Mouse (Mus musculus) hindbrain, embryonic 11.5 days (tissue): ENCODE measurements at regions not wholly inside any gene's neighbourhood (a gene's known extent, or its start where the extent isn't known, plus 50 kb on each side); places are given as distances from the start of the nearest gene placed in this dataset.
"Not testable (repeated sequence)": the region's sequence is repeated elsewhere in the genome, so short reads cannot be mapped to it uniquely, and the experiment has no call there.

Experiments
- ATAC-seq: fragments of 200-750 bp; cut with Nextera tagmentation; 2 replicates; pipeline ENCODE4 v1.8.0; 2017; ENCODE audit warnings: mild to moderate bottlenecking, moderate TSS enrichment, moderate library complexity; ENCODE audit not compliant: low FRiP score
- DNase-seq: peaks from one replicate; pipeline ENCODE4 v3.0.0-alpha.2; 2015; ENCODE audit warnings: low spot score
- H3K27ac ChIP-seq: fragments of 300-500 bp; sonication (generic); 2 replicates; pipeline ENCODE4 v1.5.1; 2014; ENCODE audit warnings: mild to moderate bottlenecking, low read depth, low read length
- H3K27me3 ChIP-seq: fragments of 300-500 bp; sonication (generic); 2 replicates; pipeline ENCODE4 v1.6.1; 2014; ENCODE audit warnings: mild to moderate bottlenecking, low read length, moderate library complexity, mixed read lengths; ENCODE audit not compliant: control insufficient read depth, insufficient read depth
- H3K36me3 ChIP-seq: fragments of 300-500 bp; sonication (generic); 2 replicates; pipeline ENCODE4 v1.6.1; 2014; ENCODE audit warnings: mild to moderate bottlenecking, low read length, moderate library complexity, mixed read lengths; ENCODE audit not compliant: control insufficient read depth, insufficient read depth
- H3K4me1 ChIP-seq: fragments of 300-500 bp; sonication (generic); replicated peaks from 2 replicates; pipeline ENCODE4 v1.6.1; 2014; ENCODE audit warnings: low read length, mixed read lengths; ENCODE audit not compliant: control insufficient read depth, insufficient read depth
- H3K4me2 ChIP-seq: fragments of 300-500 bp; sonication (generic); replicated peaks from 2 replicates; pipeline ENCODE4 v1.6.1; 2014; ENCODE audit warnings: mild to moderate bottlenecking, low read depth, low read length
- H3K4me3 ChIP-seq: fragments of 300-500 bp; sonication (generic); 2 replicates; pipeline ENCODE4 v1.5.1; 2014; ENCODE audit warnings: low read depth, low read length
- H3K9ac ChIP-seq: fragments of 300-500 bp; sonication (generic); 2 replicates; pipeline ENCODE4 v1.6.1; 2014; ENCODE audit warnings: low read depth, low read length
- H3K9me3 ChIP-seq: fragments of 300-500 bp; sonication (generic); 2 replicates; pipeline ENCODE4 v1.6.1; 2016; ENCODE audit warnings: low read length; ENCODE audit not compliant: control insufficient read depth
- WGBS: fragments of 180-500 bp; shearing (Covaris S2); extraction: QIAGEN DNeasy Blood & Tissue Kit; methylation state at CpG from one replicate; pipeline ENCODE4 v1.1.7; 2014; 5-methylcytosine and 5-hydroxymethylcytosine counted together

DNA sequence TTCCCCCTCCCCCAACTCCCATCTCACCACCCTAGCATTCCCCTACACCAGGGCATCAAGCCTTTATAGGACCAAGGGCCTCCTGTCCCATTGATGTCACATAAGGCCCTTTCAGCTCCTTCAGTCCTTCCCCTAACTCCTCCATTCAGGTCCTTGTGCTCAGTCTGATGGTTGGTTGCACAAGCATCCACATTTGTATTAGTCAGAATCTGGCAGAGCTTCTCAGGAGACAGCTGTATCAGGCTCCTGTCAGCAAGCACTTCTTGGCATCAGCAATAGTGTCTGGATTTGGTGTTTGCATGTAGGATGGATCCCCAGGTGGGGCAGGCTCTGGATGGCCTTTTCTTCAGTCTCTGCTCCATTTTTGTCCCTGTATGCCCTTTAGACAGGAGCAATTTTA lies 237.4 kb upstream of the Slc39a10 start:
- H3K9me3 ChIP-seq, H3K9ac ChIP-seq, ATAC-seq, H3K4me1 ChIP-seq, DNase-seq, H3K27me3 ChIP-seq, H3K36me3 ChIP-seq, H3K4me3 ChIP-seq, H3K27ac ChIP-seq, H3K4me2 ChIP-seq: not testable (repeated sequence)

DNA sequence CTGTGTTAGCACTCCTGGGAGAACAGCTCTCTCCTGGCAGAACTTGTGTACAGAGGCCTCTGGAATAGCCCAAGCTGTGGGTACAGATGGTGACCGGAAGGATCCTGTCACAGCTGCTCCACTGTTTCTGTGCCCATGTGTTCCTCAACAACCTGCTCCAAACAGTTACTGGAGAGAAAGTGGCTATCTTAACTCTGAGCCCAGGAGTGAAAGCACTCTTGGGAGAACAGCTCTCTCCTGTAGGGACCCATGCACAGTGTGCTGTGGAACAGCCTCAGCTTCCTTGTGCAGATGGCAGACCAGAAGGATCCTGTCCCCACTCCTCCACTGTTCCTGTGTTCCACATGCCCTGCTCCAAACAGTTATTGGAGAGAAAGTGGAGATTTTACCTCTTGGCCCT lies 227.0 kb upstream of the Slc39a10 start:
- no peaks in the 10 kb centered on the region for H3K27me3 ChIP-seq
- WGBS: 100% methylated on average over 1 of the region's 1 CpGs
- no peak overlapping the region for H3K4me3 ChIP-seq
- no peak overlapping the region for H3K4me2 ChIP-seq
- H3K4me1 ChIP-seq: no peaks in the 10 kb centered on the region
- no peaks in the 10 kb centered on the region for H3K9me3 ChIP-seq
- DNase-seq: no peak
- H3K36me3 ChIP-seq: no peaks in the 10 kb centered on the region
- no peak overlapping the region for H3K9ac ChIP-seq
- no peak for ATAC-seq
- H3K27ac ChIP-seq: no peak overlapping the region

DNA sequence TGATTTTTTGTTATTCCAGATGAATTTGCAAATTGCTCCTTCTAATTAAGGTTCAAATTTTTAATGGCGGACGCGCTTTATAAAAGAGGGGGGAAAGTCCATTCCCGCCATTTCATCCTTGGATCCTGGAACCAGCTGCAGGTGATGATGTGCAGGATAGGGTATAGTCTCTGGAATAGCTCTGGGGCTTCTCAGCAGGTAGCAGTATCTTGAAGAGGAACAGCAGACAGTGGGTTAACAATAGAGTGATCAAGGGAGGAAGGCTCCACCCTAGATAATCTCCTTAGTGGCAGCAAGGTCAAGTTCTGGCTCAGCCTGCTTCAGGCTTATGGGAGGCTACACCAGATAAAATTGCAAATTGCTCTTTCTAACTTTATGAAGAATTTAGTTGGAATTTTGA lies 224.0 kb upstream of the Slc39a10 start:
- not testable (repeated sequence) for ATAC-seq
- whole genome bisulfite sequencing: 96% methylated on average over 4 of the region's 4 CpGs

DNA sequence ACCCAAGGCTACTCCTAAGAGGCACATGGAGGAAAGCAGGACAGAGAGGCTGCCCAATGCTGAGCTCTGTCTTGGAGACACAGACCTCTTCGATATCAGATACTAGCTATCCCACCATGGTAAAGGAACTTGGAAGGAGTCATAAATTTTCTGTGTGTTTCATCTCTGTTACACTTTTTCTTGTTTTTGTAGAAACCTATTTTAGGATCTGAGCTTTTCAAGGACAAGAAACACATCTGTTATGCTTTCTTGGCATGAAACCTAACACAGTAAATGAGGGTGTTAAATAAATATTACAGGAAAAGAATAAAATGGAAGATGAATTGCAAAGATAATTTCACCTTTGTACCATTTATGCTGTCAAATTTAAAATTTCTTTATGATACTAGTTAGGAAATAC lies 219.8 kb upstream of the Slc39a10 start:
- H3K4me2 ChIP-seq: no peak overlapping the region
- no peaks in the 10 kb centered on the region for H3K27me3 ChIP-seq
- no peaks in the 10 kb centered on the region for H3K4me1 ChIP-seq
- no peak overlapping the region for H3K4me3 ChIP-seq
- no peak for ATAC-seq
- H3K9ac ChIP-seq: no peak overlapping the region
- no peaks in the 10 kb centered on the region for H3K9me3 ChIP-seq
- 90% methylated on average over 1 of the region's 1 CpGs for WGBS
- DNase-seq: no peak
- no peak overlapping the region for H3K27ac ChIP-seq
- H3K36me3 ChIP-seq: no peaks in the 10 kb centered on the region

More for the DNA sequence above, 224.0 kb upstream of the Slc39a10 start:
- not testable (repeated sequence) for DNase-seq, H3K4me1 ChIP-seq, H3K9me3 ChIP-seq, H3K27me3 ChIP-seq, H3K4me3 ChIP-seq, H3K27ac ChIP-seq, H3K36me3 ChIP-seq, H3K4me2 ChIP-seq, H3K9ac ChIP-seq

DNA sequence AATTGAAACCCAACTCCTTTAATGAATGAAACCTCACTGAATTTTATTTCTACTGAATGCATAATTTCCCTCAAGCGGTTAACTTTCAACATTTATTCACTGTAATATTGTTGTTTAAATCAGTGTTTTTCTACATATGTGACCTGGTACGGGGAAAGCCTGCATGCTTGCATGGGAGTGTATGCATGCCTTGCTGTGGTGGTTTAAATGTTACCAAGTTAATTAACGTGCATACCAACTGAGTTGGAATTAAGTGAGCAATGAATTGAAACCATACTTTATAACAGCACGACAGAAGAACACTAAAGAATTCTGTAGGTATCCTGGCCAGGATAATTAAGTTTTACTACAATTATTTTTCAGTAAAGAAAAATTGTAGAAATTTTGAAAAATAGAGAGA lies 211.4 kb upstream of the Slc39a10 start:
- H3K36me3 ChIP-seq: no peaks in the 10 kb centered on the region
- ATAC-seq (no peak), DNase-seq (no peak)
- no peak overlapping the region for H3K4me3 ChIP-seq
- no peaks in the 10 kb centered on the region for H3K27me3 ChIP-seq
- H3K4me2 ChIP-seq: no peak overlapping the region
- no peak overlapping the region for H3K27ac ChIP-seq
- no peak overlapping the region for H3K9ac ChIP-seq
- no peaks in the 10 kb centered on the region for H3K9me3 ChIP-seq
- no peaks in the 10 kb centered on the region for H3K4me1 ChIP-seq
- 88% methylated on average over 4 of the region's 4 CpGs for WGBS

DNA sequence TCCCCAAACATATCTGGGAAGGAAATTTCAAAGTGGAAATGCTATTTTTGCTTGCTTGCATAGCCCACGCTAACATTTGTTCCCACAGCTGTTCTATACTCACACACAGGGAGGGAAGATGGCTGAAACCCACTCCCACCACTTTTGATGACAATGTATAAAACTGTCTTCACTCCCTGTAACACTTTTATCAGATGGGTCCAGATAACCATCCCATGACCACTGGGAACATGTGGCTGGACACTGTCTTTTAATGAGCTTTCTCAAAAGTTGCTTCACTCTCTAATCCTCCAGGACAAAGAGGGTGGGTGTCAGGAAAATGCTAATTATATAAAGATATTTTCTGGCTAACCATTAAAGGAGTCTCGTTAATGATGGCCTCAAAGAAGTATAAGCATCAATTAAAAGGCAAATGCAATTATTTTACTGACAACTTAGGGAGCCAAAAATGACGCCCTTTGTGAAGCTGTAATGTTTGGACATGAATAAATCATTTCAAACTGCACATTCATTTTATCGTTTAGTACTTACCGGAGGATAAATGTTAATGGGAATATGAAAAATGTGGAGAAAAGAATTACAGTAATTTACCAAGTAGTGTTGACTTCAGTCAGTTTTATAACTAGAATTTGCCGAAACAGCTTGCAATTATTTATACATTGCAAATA lies 210.8 kb upstream of the Slc39a10 start:
- Histone ChIP-seq H3K27me3 (no peaks in the 10 kb centered on the region), H3K9ac (no peak overlapping the region), H3K9me3 (no peaks in the 10 kb centered on the region), H3K27ac (no peak overlapping the region), H3K4me1 (no peaks in the 10 kb centered on the region), H3K4me3 (no peak overlapping the region), H3K4me2 (no peak overlapping the region), H3K36me3 (no peaks in the 10 kb centered on the region)
- ATAC-seq (no peak), DNase-seq (no peak)
- 90% methylated on average over 6 of the region's 6 CpGs for WGBS

DNA sequence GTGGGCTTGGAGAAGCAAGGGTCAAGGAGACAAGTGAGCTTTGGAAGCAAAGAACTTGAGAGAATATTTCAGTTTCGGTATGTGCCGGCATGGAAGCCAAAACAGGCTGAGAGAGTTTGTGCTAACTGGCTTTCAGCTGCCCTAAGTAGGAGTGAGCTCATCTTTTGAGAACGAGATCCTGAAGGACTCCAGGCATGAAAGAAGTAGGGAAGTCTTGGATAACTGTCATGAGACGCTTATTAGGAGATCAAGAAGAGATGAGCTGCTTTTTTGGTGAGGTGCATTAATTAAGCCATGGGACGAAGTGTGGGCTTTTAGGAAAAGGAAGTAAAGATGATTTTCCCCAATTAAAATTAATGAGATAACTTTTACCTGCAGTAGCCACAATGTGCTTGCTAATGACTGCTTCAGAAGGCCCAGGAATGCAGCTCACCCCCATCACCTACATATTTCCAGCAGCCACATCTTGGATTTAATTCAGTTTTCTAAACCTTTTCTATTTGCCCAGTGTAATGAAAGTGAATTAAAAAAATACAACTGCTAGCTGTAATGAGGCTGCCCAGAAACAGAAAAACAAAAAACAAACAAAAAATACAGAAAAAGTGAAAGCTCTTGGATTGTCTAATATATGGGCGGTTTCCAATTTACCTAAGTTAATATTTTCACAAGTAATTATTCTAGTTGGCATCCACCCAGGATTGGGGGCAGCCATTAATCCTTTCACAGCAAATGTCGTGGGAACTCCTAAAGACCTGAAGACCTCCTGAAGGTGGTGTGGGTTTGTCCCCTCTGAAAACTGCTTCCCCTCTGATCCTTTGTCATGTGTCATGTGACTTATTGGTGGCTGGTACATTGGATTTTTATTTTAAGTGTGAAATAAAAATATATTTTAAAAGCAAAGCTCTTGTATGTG lies 204.7 kb upstream of the Slc39a10 start:
- Histone ChIP-seq H3K4me3 (no peak overlapping the region), H3K4me2 (no peak overlapping the region), H3K4me1 (no peaks in the 10 kb centered on the region), H3K9ac (no peak overlapping the region), H3K36me3 (no peaks in the 10 kb centered on the region), H3K27me3 (no peaks in the 10 kb centered on the region), H3K27ac (no peak overlapping the region), H3K9me3 (no peaks in the 10 kb centered on the region)
- ATAC-seq (no peak), DNase-seq (no peak)
- 86% methylated on average over 7 of the region's 7 CpGs for WGBS

DNA sequence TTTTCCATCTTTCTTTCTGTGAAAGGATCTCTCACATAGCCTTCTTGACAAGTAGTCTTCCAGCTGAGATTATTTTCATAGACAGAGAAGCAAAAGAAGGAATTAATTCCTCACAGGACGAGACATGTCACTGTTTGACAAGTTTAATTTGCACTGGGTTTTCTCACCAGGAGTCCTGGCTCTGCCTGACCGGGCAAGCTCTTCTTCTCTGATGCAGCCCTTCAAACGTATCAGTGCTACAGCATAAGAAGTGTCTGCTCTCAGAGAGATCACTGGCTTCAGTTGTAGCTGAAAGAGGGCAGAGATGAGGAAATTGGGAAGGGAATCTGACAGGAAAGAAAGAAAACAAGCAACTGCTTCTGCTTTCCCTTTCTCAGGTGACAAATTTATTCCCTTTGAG lies 201.8 kb upstream of the Slc39a10 start:
- no peak for DNase-seq
- no peak overlapping the region for H3K4me3 ChIP-seq
- WGBS: 48% methylated on average over 3 of the region's 3 CpGs
- H3K27me3 ChIP-seq: no peaks in the 10 kb centered on the region
- no peak overlapping the region for H3K27ac ChIP-seq
- H3K4me2 ChIP-seq: no peak overlapping the region
- H3K9me3 ChIP-seq: no peaks in the 10 kb centered on the region
- no peaks in the 10 kb centered on the region for H3K36me3 ChIP-seq
- no peak overlapping the region for H3K9ac ChIP-seq
- no peaks in the 10 kb centered on the region for H3K4me1 ChIP-seq
- no peak for ATAC-seq
